In the genomic region with DNA sequence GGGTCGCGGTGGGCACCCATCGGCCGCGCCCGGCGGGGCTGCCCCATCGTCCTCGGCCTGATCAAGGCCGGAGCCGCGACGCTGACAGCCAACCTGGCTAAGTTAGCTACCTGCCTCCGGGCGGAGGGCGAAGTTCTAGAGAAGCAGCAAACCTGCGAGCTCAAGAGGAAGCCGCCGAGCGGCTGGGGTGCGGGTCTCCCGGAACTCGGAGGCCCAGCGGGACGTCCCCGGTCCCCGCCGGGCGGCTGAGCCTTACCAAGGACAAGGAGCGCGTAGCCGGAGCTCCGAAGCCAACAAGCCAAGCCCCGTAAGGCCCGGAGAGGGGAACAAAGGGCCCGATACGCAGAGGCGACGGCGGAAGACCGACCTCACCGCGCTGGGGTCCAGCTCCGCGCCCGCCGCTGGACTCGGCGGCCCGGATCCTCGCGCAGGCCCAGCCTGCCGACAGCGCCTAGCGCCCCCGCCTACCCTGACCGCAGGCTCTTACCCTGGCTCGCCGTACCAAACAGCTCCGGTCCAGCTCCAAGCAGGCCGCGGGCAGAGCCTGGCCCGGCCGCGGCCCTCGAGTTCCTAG, we compare ENCODE assay signal across 8 mouse cellular contexts. TPM values are rescaled to one million over a fixed set of nuclear protein-coding genes. Genes with fewer than 3 reads are reported as not detected.
DNase-seq lines count a peak whose midpoint lies in the region; ATAC-seq and TF ChIP-seq lines count a peak whose summit lies in the region.

No protein-coding gene starts in this region.

- H3K79me2 ChIP-seq in CH12.LX (replicated peaks; ENCODE audit: control insufficient read depth, extremely low read depth, insufficient read depth, poor library complexity, severe bottlenecking), result peaks cover 49% of the 10 kb centered on the region

- peak overlapping the region; percentile 67 for H3K4me3 ChIP-seq in cerebellum, adult 2 months (replicated peaks; ENCODE audit: insufficient read depth, low read depth, low read length)
- peak overlapping the region; percentile 73 to 88 (median 77) for H3K4me3 ChIP-seq in CH12.LX (replicated peaks in 1 of 3; ENCODE audit: low read depth in 2 of 3, low read length in 2 of 3, poor library complexity in 1 of 3)
- peak overlapping the region; percentile 74 for H3K4me3 ChIP-seq in embryonic facial prominence, embryonic 14.5 days (ENCODE audit: low read depth, low read length)
- H3K4me3 ChIP-seq in hindbrain, embryonic 16.5 days (ENCODE audit: low read length), result peak overlapping the region; percentile 97
- peak overlapping the region; percentile 99 for H3K4me3 ChIP-seq in liver, embryonic 13.5 days (replicated peaks)

- no peak for TF ChIP-seq CTCF in cerebellum, adult 2 months (IDR thresholded peaks at IDR 0.05; ENCODE audit: borderline replicate concordance, insufficient read depth, low read depth, low read length)
- TF ChIP-seq CTCF in CH12.LX (conservative IDR thresholded peaks at IDR 0.05 in 1 of 2, IDR thresholded peaks at IDR 0.05 in 1 of 2; ENCODE audit: low read depth in 2 of 2, low read length in 2 of 2), result no peak

- TF ChIP-seq POLR2A in cerebellum, adult 2 months (IDR thresholded peaks at IDR 0.05; ENCODE audit: borderline replicate concordance, insufficient read depth, low read length), result no peak
- no peak for TF ChIP-seq POLR2A in CH12.LX (IDR thresholded peaks at IDR 0.05; ENCODE audit: low read depth, low read length)

- H3K36me3 ChIP-seq in CH12.LX (replicated peaks in 1 of 2; ENCODE audit: control insufficient read depth in 1 of 2, insufficient read depth in 1 of 2, low read length in 1 of 2), result peaks cover 8 to 33% of the 10 kb centered on the region in 2 experiments
- H3K36me3 ChIP-seq in embryonic facial prominence, embryonic 14.5 days (ENCODE audit: control insufficient read depth, insufficient read depth, low read length), result peaks cover 28% of the 10 kb centered on the region
- H3K36me3 ChIP-seq in hindbrain, embryonic 16.5 days (ENCODE audit: control insufficient read depth, insufficient read depth, low read length), result peaks cover 4% of the 10 kb centered on the region; the same call in 1 of the 2 replicates
- peaks cover 31% of the 10 kb centered on the region for H3K36me3 ChIP-seq in liver, embryonic 13.5 days

- in situ Hi-C loops in CH12.LX (cut with MboI; ENCODE audit: low pct_ligation_motif_present, low pct_unique_long_range_greater_than_20kb, low sequenced_read_pairs), result no loop called here

- peak overlapping the region; percentile 93 for H3K27ac ChIP-seq in cerebellum, adult 2 months (ENCODE audit: insufficient read depth, low read length)
- H3K27ac ChIP-seq in CH12.LX (ENCODE audit: insufficient read depth, low read depth), result peak overlapping the region; percentile 77
- H3K27ac ChIP-seq in embryonic facial prominence, embryonic 14.5 days (replicated peaks; ENCODE audit: low read depth, low read length), result peak overlapping the region; percentile 97
- peak overlapping the region; percentile 99 for H3K27ac ChIP-seq in hindbrain, embryonic 16.5 days (ENCODE audit: low read depth, low read length)
- peak overlapping the region; percentile 100 for H3K27ac ChIP-seq in liver, embryonic 13.5 days

- no peaks in the 10 kb centered on the region for H3K27me3 ChIP-seq in cerebellum, adult 2 months (ENCODE audit: control insufficient read depth, insufficient read depth, low read length)
- H3K27me3 ChIP-seq in CH12.LX (replicated peaks), result no peaks in the 10 kb centered on the region
- no peaks in the 10 kb centered on the region for H3K27me3 ChIP-seq in embryonic facial prominence, embryonic 14.5 days (replicated peaks; ENCODE audit: control insufficient read depth, insufficient read depth, low read length)
- H3K27me3 ChIP-seq in hindbrain, embryonic 16.5 days (replicated peaks; ENCODE audit: control insufficient read depth, insufficient read depth, low read length), result no peaks in the 10 kb centered on the region
- no peaks in the 10 kb centered on the region for H3K27me3 ChIP-seq in liver, embryonic 13.5 days

- H3K4me2 ChIP-seq in CH12.LX (ENCODE audit: insufficient read depth, low read depth, poor library complexity, severe bottlenecking), result no peak overlapping the region
- peak overlapping the region; percentile 77 for H3K4me2 ChIP-seq in embryonic facial prominence, embryonic 14.5 days (ENCODE audit: low read depth, low read length)
- peak overlapping the region; percentile 64 for H3K4me2 ChIP-seq in hindbrain, embryonic 16.5 days (ENCODE audit: low read length)
- H3K4me2 ChIP-seq in liver, embryonic 13.5 days, result peak overlapping the region; percentile 78

- H3K9ac ChIP-seq in CH12.LX (ENCODE audit: insufficient read depth, low read depth), result peak overlapping the region; percentile 89
- peak overlapping the region; percentile 99 for H3K9ac ChIP-seq in embryonic facial prominence, embryonic 14.5 days (ENCODE audit: low read depth, low read length)
- peak overlapping the region; percentile 100 for H3K9ac ChIP-seq in hindbrain, embryonic 16.5 days (ENCODE audit: low read depth, low read length)
- H3K9ac ChIP-seq in liver, embryonic 13.5 days, result peak overlapping the region; percentile 100

- dilution Hi-C loops in CH12.LX (cut with MboI; ENCODE audit: extremely low pct_ligation_motif_present, extremely low pct_unique_long_range_greater_than_20kb, low sequenced_read_pairs), result no loop called here

- peak in 1 of 2 experiments; percentile 61 for DNase-seq in cerebellum, adult 2 months
- DNase-seq in cerebellum, postnatal 4 days (ENCODE audit: low spot score in 2 of 2), result no peak
- peak; percentile 42 for DNase-seq in CH12.LX (ENCODE audit: extremely low read depth)
- DNase-seq in embryonic facial prominence, embryonic 14.5 days (ENCODE audit: low spot score), result peak; percentile 67
- DNase-seq in liver, embryonic 13.5 days, result peak; percentile 49
- peak; percentile 61 to 68 for DNase-seq in natural killer cell, adult 2 months (ENCODE audit: low spot score in 2 of 2)
- DNase-seq in thymus, postnatal 10 days (ENCODE audit: low spot score in 2 of 2), result peak; percentile 69 to 75

- peaks cover 2% of the 10 kb centered on the region; the same call in 1 of the 2 replicates for H3K4me1 ChIP-seq in cerebellum, adult 2 months (ENCODE audit: control insufficient read depth, insufficient read depth, low read length)
- peaks cover 11 to 32% of the 10 kb centered on the region in 2 experiments for H3K4me1 ChIP-seq in CH12.LX (ENCODE audit: control insufficient read depth in 1 of 2, insufficient read depth in 2 of 2)
- peaks cover 9% of the 10 kb centered on the region; the same call in 1 of the 2 replicates for H3K4me1 ChIP-seq in embryonic facial prominence, embryonic 14.5 days (ENCODE audit: control insufficient read depth, insufficient read depth, low read length)
- peaks cover 19% of the 10 kb centered on the region for H3K4me1 ChIP-seq in hindbrain, embryonic 16.5 days (ENCODE audit: control insufficient read depth, insufficient read depth, low read depth, low read length)
- H3K4me1 ChIP-seq in liver, embryonic 13.5 days (replicated peaks), result peaks cover 57% of the 10 kb centered on the region

- H3K9me3 ChIP-seq in CH12.LX (replicated peaks; ENCODE audit: low read length), result no peaks in the 10 kb centered on the region
- no peaks in the 10 kb centered on the region for H3K9me3 ChIP-seq in embryonic facial prominence, embryonic 14.5 days (ENCODE audit: control insufficient read depth, low read length)
- no peaks in the 10 kb centered on the region for H3K9me3 ChIP-seq in hindbrain, embryonic 16.5 days (ENCODE audit: control insufficient read depth, low read length)
- H3K9me3 ChIP-seq in liver, embryonic 13.5 days (replicated peaks), result no peaks in the 10 kb centered on the region

- WGBS in cerebellum, adult 2 months, result under 1% methylated on average over 66 of the region's 66 CpGs
- 0% methylated on average over 13 of the region's 66 CpGs for WGBS in embryonic facial prominence, embryonic 14.5 days
- under 1% methylated on average over 63 of the region's 66 CpGs for WGBS in hindbrain, embryonic 16.5 days
- under 1% methylated on average over 63 of the region's 66 CpGs for WGBS in liver, embryonic 13.5 days (ENCODE audit: insufficient replicate concordance)

- peak; percentile 20 for ATAC-seq in embryonic facial prominence, embryonic 14.5 days (ENCODE audit: low read depth)
- peak; percentile 5; the same call in 1 of the 2 replicates for ATAC-seq in hindbrain, embryonic 16.5 days
- peak; percentile 64 for ATAC-seq in liver, embryonic 13.5 days (ENCODE audit: low read depth)

- TF ChIP-seq EP300 in CH12.LX (IDR thresholded peaks at IDR 0.05; ENCODE audit: low read length), result no peak

- TF ChIP-seq RAD21 in CH12.LX (IDR thresholded peaks at IDR 0.05; ENCODE audit: low read depth, low read length), result no peak

TF ChIP-seq in CH12.LX, 34 proteins besides CTCF, POLR2A, EP300 and RAD21:
- no peak for TF ChIP-seq NRF1 (IDR thresholded peaks at IDR 0.05; ENCODE audit: low read depth, low read length)
- no peak for TF ChIP-seq HCFC1 (IDR thresholded peaks at IDR 0.05; ENCODE audit: low read depth, low read length)
- no peak for TF ChIP-seq MXI1 (IDR thresholded peaks at IDR 0.05; ENCODE audit: low read depth, low read length)
- no peak for TF ChIP-seq MEF2A (IDR thresholded peaks at IDR 0.05; ENCODE audit: borderline replicate concordance, low read depth, low read length)
- TF ChIP-seq CHD2 (IDR thresholded peaks at IDR 0.05; ENCODE audit: low read length), result no peak
- no peak for TF ChIP-seq JUND (conservative IDR thresholded peaks at IDR 0.05; ENCODE audit: low read depth, low read length)
- TF ChIP-seq ZC3H11A (IDR thresholded peaks at IDR 0.05; ENCODE audit: low read depth, low read length), result no peak
- no peak for TF ChIP-seq RCOR1 (conservative IDR thresholded peaks at IDR 0.05; ENCODE audit: low read depth, low read length)
- no peak for TF ChIP-seq POLR2AphosphoS2 (IDR thresholded peaks at IDR 0.05; ENCODE audit: low read depth, low read length)
- no peak for TF ChIP-seq GABPA (IDR thresholded peaks at IDR 0.05; ENCODE audit: insufficient replicate concordance, low read depth, low read length)
- no peak for TF ChIP-seq CHD1 (IDR thresholded peaks at IDR 0.05; ENCODE audit: low read depth, low read length)
- TF ChIP-seq UBTF (IDR thresholded peaks at IDR 0.05; ENCODE audit: low read depth, low read length), result no peak; the same call in none of the 2 replicates
- no peak for TF ChIP-seq IRF4 (IDR thresholded peaks at IDR 0.05; ENCODE audit: low read depth, low read length)
- no peak for TF ChIP-seq E2F4 (IDR thresholded peaks at IDR 0.05; ENCODE audit: insufficient replicate concordance, low read depth, low read length)
TF ChIP-seq in CH12.LX: peak in this region for 0.

RNA-seq across cellular contexts. Expression of gene Hectd1, which starts 0.5 kb away (rescaled TPM):
- polyA plus RNA-seq in cerebellum, adult 2 months (2012; rRNA removed), result 39.4 and 41.9 TPM in 2 replicates
- total RNA-seq in CH12.LX (2012; rRNA removed) (41.4 and 43.6 TPM in 2 replicates), CH12.LX (2014; rRNA removed) (36.2 and 40.7 TPM in 2 replicates)
- polyA plus RNA-seq in CH12.LX (2012; ENCODE audit: insufficient read length, low read depth), result 35.6 and 42.3 TPM in 2 replicates
- 40.4 and 41.6 TPM in 2 replicates for polyA plus RNA-seq in embryonic facial prominence, embryonic 14.5 days (2014; fragmentation: Nextera tagmentation; extraction: Ambion mirVana)
- polyA plus RNA-seq in hindbrain, embryonic 16.5 days (2015; fragmentation: Nextera tagmentation; extraction: Ambion mirVana), result 31.3 and 33.3 TPM in 2 replicates
- polyA plus RNA-seq in liver, embryonic 13.5 days (2015; fragmentation: Nextera tagmentation; extraction: Ambion mirVana), result 29.6 and 32.1 TPM in 2 replicates

Comparison
In these comparisons a context has a peak if more than half of its experiments do, and no peak if none do; other contexts are left out.
1. DNase-seq: peak in CH12.LX (single experiment), embryonic facial prominence, embryonic 14.5 days (single experiment), liver, embryonic 13.5 days (single experiment), natural killer cell, adult 2 months (2 of 2) and thymus, postnatal 10 days (2 of 2); none in cerebellum, postnatal 4 days (0 of 2).
2. ATAC-seq: peak in every context shown above with its lines; median percentile 64 in liver, embryonic 13.5 days; 20 in embryonic facial prominence, embryonic 14.5 days; 5 in hindbrain, embryonic 16.5 days.
3. Peak in every context shown above with its lines, with median percentiles within 50 percentile points of each other: H3K27ac ChIP-seq, H3K4me3 ChIP-seq and H3K9ac ChIP-seq.